Mouse (Mus musculus) liver, adult 2 months (tissue): ENCODE results near the gene Tmem140. TPM values are rescaled to one million over a fixed set of nuclear protein-coding genes. Genes with fewer than 3 reads are reported as not detected.

ENCODE experiments used
- DNase-seq: peaks from one replicate; pipeline ENCODE4 v3.0.0-alpha.2; 2011; ENCODE audit warnings: low read depth, low spot score; ENCODE audit errors: extremely low read depth
- H3K27ac ChIP-seq: fragments of 200-500 bp; replicated peaks from 2 replicates; pipeline ENCODE4 v1.5.1; 2012; ENCODE audit warnings: low read depth, mild to moderate bottlenecking, control low read depth, inconsistent platforms, low read length; ENCODE audit not compliant: insufficient read depth
- H3K27me3 ChIP-seq: fragments of 200-500 bp; 2 replicates; pipeline ENCODE4 v1.6.1; 2012; ENCODE audit warnings: mild to moderate bottlenecking, moderate library complexity, low read length, inconsistent platforms; ENCODE audit not compliant: control insufficient read depth, insufficient read depth
- H3K36me3 ChIP-seq: fragments of 200-500 bp; 2 replicates; pipeline ENCODE4 v1.6.1; 2012; ENCODE audit warnings: low read length, inconsistent platforms; ENCODE audit not compliant: control insufficient read depth, insufficient read depth
- H3K4me1 ChIP-seq: fragments of 200-500 bp; 2 replicates; pipeline ENCODE4 v1.6.1; 2011; ENCODE audit warnings: low read length; ENCODE audit not compliant: control insufficient read depth, insufficient read depth
- H3K4me3 ChIP-seq: fragments of 200-500 bp; 2 replicates; pipeline ENCODE4 v1.5.1; 2011; ENCODE audit warnings: low read depth, mild to moderate bottlenecking, control low read depth, low read length, moderate library complexity; ENCODE audit not compliant: insufficient read depth
- H3K79me2 ChIP-seq: fragments of 200-500 bp; 2 replicates; pipeline ENCODE4 v1.6.1; 2012; ENCODE audit warnings: inconsistent platforms, mild to moderate bottlenecking, low read length, moderate library complexity; ENCODE audit not compliant: control insufficient read depth, insufficient read depth
- H3K9ac ChIP-seq: fragments of 200-500 bp; 2 replicates; pipeline ENCODE4 v1.6.1; 2012; ENCODE audit warnings: low read depth, mild to moderate bottlenecking, control low read depth, inconsistent platforms, low read length
- CTCF ChIP-seq: fragments of 200-500 bp; IDR thresholded peaks from 2 replicates; pipeline ENCODE4 v1.5.1; 2011; ENCODE audit warnings: low read depth, low read length, control low read depth
- POLR2A ChIP-seq: fragments of 200-500 bp; IDR thresholded peaks from 2 replicates; pipeline ENCODE4 v1.6.1; 2011; ENCODE audit warnings: low read length, control low read depth; ENCODE audit not compliant: insufficient read depth; ENCODE audit errors: extremely low read depth
- WGBS: fragments of 180-500 bp; shearing (Covaris S2); methylation state at CpG from one replicate; pipeline ENCODE4 v1.1.7; 2018; 5-methylcytosine and 5-hydroxymethylcytosine counted together
- polyA plus RNA-seq: library from polyadenylated mRNA; depleted of rRNA; stranded (reverse); fragments of >200 nt; gene quantifications from 2 replicates; pipeline ENCODE4 v1.2.3, GENCODE M21; 2012
- total RNA-seq: library from RNA; depleted of rRNA; stranded (reverse); fragments of >200 nt; gene quantifications from 2 replicates; pipeline ENCODE4 v1.2.3, GENCODE M21; 2014

The Tmem140 gene
- total and polyA plus RNA-seq, 2 experiments: 20.1 to 31.9 TPM

DNA sequence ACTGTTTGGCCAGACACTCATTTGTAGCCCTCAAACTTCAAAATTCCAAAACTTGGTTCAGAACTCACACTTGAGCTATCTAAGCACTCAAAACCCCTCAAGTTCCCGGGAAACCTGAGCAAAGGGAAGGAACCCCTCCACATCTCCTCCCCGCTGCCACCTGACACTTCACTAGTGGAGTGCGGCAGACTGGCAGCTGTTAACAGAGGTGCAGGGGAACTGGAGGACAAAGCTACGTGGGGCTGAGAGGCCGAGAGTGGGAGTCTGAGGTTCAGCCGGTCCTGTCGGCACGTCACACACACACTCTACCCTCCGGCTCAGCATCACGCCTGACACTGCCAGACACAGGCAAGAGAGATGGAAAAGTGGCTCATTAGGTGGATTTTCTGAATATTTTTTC lies 40.9 kb downstream of the Tmem140 start:
- peaks cover 16% of the 10 kb centered on the region for H3K36me3 ChIP-seq

GRCm38 (mm10) chr6:34904361-34904760 lies 41.4 kb downstream of the Tmem140 start:
- Histone ChIP-seq H3K9ac (no peak overlapping the region), H3K4me3 (no peak overlapping the region), H3K36me3 (peaks cover 16% of the 10 kb centered on the region), H3K27ac (no peak overlapping the region), H3K27me3 (no peaks in the 10 kb centered on the region), H3K4me1 (peaks cover 34% of the 10 kb centered on the region), H3K79me2 (no peaks in the 10 kb centered on the region; the same call in 1 of the 2 replicates)
- TF ChIP-seq CTCF: no peak
- no peak for TF ChIP-seq POLR2A
- no peak for DNase-seq
- 75% methylated on average over 6 of the region's 6 CpGs for WGBS

More for the DNA sequence above, 40.9 kb downstream of the Tmem140 start:
- Histone ChIP-seq H3K4me3 (no peak overlapping the region), H3K9ac (no peak overlapping the region), H3K4me1 (peaks cover 34% of the 10 kb centered on the region), H3K27me3 (no peaks in the 10 kb centered on the region), H3K27ac (no peak overlapping the region), H3K79me2 (no peaks in the 10 kb centered on the region; the same call in 1 of the 2 replicates)
- DNase-seq: no peak
- TF ChIP-seq POLR2A (no peak), CTCF (no peak)
- WGBS: 92% methylated on average over 10 of the region's 10 CpGs

DNA sequence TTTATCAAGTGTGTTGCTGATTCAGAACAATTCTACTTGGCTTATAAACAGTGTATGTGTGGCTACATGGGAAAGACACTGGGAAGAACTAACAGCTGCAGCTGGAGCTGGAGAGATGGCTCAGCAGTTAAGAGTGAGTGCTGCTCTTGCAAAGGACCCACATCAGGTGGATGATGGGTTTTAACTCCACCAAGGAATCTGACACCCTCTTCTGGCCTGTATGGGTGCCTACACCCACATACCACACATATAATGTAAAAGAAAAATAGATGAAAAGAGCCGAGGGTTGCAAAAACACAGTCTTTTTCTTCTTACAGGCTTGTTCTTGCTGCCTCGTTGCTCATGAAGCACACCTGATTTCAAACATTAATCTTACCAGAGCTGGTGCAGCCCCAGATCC lies 43.2 kb downstream of the Tmem140 start:
- peak overlapping the region; percentile 90 for H3K27ac ChIP-seq
- no peak for DNase-seq
- no peaks in the 10 kb centered on the region; the same call in 1 of the 2 replicates for H3K79me2 ChIP-seq
- peaks cover 37% of the 10 kb centered on the region for H3K4me1 ChIP-seq
- TF ChIP-seq CTCF: no peak
- TF ChIP-seq POLR2A: no peak
- no peaks in the 10 kb centered on the region for H3K27me3 ChIP-seq
- WGBS: 22% methylated on average over 2 of the region's 2 CpGs
- H3K4me3 ChIP-seq: no peak overlapping the region
- peaks cover 14% of the 10 kb centered on the region for H3K36me3 ChIP-seq
- H3K9ac ChIP-seq: no peak overlapping the region

- TF ChIP-seq POLR2A (no peak), CTCF (no peak)
- Histone ChIP-seq H3K9ac (no peak overlapping the region), H3K27me3 (no peaks in the 10 kb centered on the region), H3K4me3 (no peak overlapping the region), H3K4me1 (peaks cover 37% of the 10 kb centered on the region), H3K27ac (peak overlapping the region; percentile 90), H3K79me2 (no peaks in the 10 kb centered on the region; the same call in 1 of the 2 replicates), H3K36me3 (peaks cover 14% of the 10 kb centered on the region)
- DNase-seq: peak; percentile 97
- WGBS: 11% methylated on average over 4 of the region's 4 CpGs
Measured at GRCm38 (mm10) chr6:34906661-34907060, 43.7 kb downstream of the Tmem140 start.

DNA sequence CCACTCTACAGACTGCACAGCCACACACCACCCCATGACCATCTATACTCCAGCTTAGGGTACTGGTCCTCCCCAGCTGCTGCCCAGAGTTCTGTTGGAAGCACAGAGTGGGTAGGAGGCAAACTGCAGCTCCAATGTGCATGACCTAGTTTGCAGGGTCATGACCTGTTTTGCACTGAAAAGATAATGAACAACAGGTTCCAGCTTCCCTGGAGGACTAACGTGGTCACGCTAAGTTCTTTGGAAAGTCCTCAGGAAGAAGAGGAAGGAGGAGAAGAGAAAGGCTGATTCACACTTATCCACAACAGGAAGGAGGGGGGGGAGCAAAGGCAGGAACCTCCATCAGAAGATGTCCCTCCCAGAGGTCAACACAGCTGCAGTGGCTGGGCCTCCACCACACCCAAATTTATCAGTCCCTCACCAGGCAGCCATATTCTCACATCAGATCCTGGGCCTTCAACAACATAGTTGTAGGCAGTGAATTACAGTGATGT lies 44.2 kb downstream of the Tmem140 start:
- WGBS: 13% methylated on average over 2 of the region's 2 CpGs
- H3K27me3 ChIP-seq: no peaks in the 10 kb centered on the region
- H3K36me3 ChIP-seq: peaks cover 14% of the 10 kb centered on the region
- H3K4me3 ChIP-seq: no peak overlapping the region
- H3K79me2 ChIP-seq: no peaks in the 10 kb centered on the region; the same call in 1 of the 2 replicates
- peak; percentile 89 for DNase-seq
- peak overlapping the region; percentile 90 for H3K27ac ChIP-seq
- TF ChIP-seq CTCF: no peak
- TF ChIP-seq POLR2A: no peak
- no peak overlapping the region; the same call in 1 of the 2 replicates for H3K9ac ChIP-seq
- peaks cover 37% of the 10 kb centered on the region for H3K4me1 ChIP-seq

DNA sequence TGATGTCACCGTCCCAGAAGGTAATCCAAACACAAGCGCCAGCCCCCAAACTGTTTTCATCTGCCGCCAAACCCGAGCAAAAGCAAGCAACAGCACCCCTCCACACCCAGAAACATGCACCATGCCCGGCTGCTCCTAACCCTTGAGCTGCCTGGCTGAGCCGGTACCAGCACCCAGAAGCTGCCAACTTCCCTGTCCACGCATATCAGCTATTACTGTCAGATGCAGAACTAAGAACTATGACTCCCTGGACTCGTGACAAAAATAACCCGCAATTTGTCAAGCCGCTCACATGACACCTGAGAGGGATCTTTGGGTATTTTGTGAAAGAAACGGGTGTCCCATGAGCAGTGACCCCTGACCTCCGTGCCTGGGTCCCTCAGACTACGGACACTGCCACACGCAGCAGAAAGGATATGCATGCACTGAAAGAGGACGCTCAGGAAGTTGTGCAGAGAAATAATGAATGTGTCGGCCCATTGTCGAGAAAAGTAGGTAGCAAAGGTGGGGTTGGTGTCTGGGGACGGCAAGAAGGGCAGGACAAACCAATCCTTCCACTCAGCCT lies 44.8 kb downstream of the Tmem140 start:
- Histone ChIP-seq H3K36me3 (peaks cover 12% of the 10 kb centered on the region), H3K4me3 (no peak overlapping the region)
- DNase-seq: peak; percentile 70

More for the DNA sequence above, 44.8 kb downstream of the Tmem140 start:
- Histone ChIP-seq H3K27ac (peak overlapping the region; percentile 90), H3K79me2 (no peaks in the 10 kb centered on the region; the same call in 1 of the 2 replicates), H3K27me3 (no peaks in the 10 kb centered on the region), H3K4me1 (peaks cover 34% of the 10 kb centered on the region), H3K9ac (0 out of 2 replicates have a peak overlapping the region, but pooled peaks have one; percentile 15)
- TF ChIP-seq CTCF (no peak), POLR2A (no peak)
- WGBS: 31% methylated on average over 18 of the region's 18 CpGs
